Mouse (Mus musculus) lung, postnatal 0 days (tissue): ENCODE measurements around the gene Tmem44.

ENCODE experiments used
- CTCF ChIP-seq: IDR thresholded peaks from 2 replicates; pipeline ENCODE4 v1.5.1; 2016; ENCODE audit warnings: antibody characterized with exemption, mild to moderate bottlenecking
- EP300 ChIP-seq: IDR thresholded peaks from 2 replicates; pipeline ENCODE4 v1.6.1; 2016; ENCODE audit warnings: antibody characterized with exemption, mild to moderate bottlenecking, control low read depth

- TF ChIP-seq EP300, result no peak
- no peak for TF ChIP-seq CTCF
Measured at GRCm38 (mm10) chr16:30501621-30502020, 49.0 kb downstream of the Tmem44 start.
